Mouse (Mus musculus): ENCODE results near the gene Acer3.

The Acer3 gene

GRCm38 (mm10) chr7:98332678-98333397, 11.8 kb upstream of the Acer3 start:
- no peak for DNase-seq

- no peak for DNase-seq
Observed at GRCm38 (mm10) chr7:98331932-98332331, 10.9 kb upstream of the Acer3 start.

- DNase-seq, result no peak
Observed at GRCm38 (mm10) chr7:98330375-98331002, 9.5 kb upstream of the Acer3 start.

GRCm38 (mm10) chr7:98329651-98330374, 8.8 kb upstream of the Acer3 start:
- DNase-seq, result no peak

GRCm38 (mm10) chr7:98328311-98328710, 7.3 kb upstream of the Acer3 start:
- DNase-seq, result peak; percentile 87

- peak; percentile 86 for DNase-seq
Observed at GRCm38 (mm10) chr7:98326051-98326450, 5.0 kb upstream of the Acer3 start.

GRCm38 (mm10) chr7:98324228-98324627, 3.2 kb upstream of the Acer3 start:
- peak; percentile 83 for DNase-seq

- peak; percentile 92 for DNase-seq
Observed at GRCm38 (mm10) chr7:98323288-98324019, 2.4 kb upstream of the Acer3 start.

GRCm38 (mm10) chr7:98322415-98322814, 1.4 kb upstream of the Acer3 start:
- peak; percentile 95 for DNase-seq

GRCm38 (mm10) chr7:98320006-98320556, 927 bp downstream of the Acer3 start:
- peak; percentile 85 for DNase-seq

GRCm38 (mm10) chr7:98316568-98316967, 4.4 kb downstream of the Acer3 start:
- peak; percentile 74 for DNase-seq

GRCm38 (mm10) chr7:98315087-98315486, 5.9 kb downstream of the Acer3 start:
- DNase-seq, result no peak

GRCm38 (mm10) chr7:98312185-98312920, 8.7 kb downstream of the Acer3 start:
- peak; percentile 70 for DNase-seq

GRCm38 (mm10) chr7:98310266-98310665, 10.7 kb downstream of the Acer3 start:
- DNase-seq, result peak; percentile 79

GRCm38 (mm10) chr7:98309219-98310030, 11.6 kb downstream of the Acer3 start:
- DNase-seq, result peak; percentile 100

- no peak for DNase-seq
Observed at GRCm38 (mm10) chr7:98308607-98309218, 12.3 kb downstream of the Acer3 start.

GRCm38 (mm10) chr7:98307921-98308606, 12.9 kb downstream of the Acer3 start:
- DNase-seq, result peak; percentile 34

- DNase-seq, result no peak
Observed at GRCm38 (mm10) chr7:98307411-98307810, 13.6 kb downstream of the Acer3 start.

GRCm38 (mm10) chr7:98292901-98293300, 28.1 kb downstream of the Acer3 start:
- no peak for DNase-seq

GRCm38 (mm10) chr7:98289585-98289984, 31.4 kb downstream of the Acer3 start:
- no peak for DNase-seq

Data from heart, adult 11 months (tissue).